Mouse (Mus musculus) gastrocnemius, postnatal 10 days (tissue): ENCODE data around the gene Srd5a2. TPM values are rescaled to one million over a fixed set of nuclear protein-coding genes. Genes with fewer than 3 reads are reported as not detected.
"Not testable (repeated sequence)": the region's sequence is repeated elsewhere in the genome, so short reads cannot be mapped to it uniquely, and the experiment has no call there.

ENCODE experiments used
- DNase-seq: peaks from one replicate; pipeline ENCODE4 v3.0.0; 2021; ENCODE audit warnings: mixed read lengths
- long read RNA-seq, 2 experiments: library from polyadenylated mRNA; stranded (forward); transcript quantifications; one replicate each; pipeline ENCODE4 v2.0.0; 2021
- total RNA-seq, 2 experiments: library from RNA; stranded (reverse); gene quantifications; 2 replicates each; pipeline ENCODE4 v1.2.3; 2021

The Srd5a2 gene
- total RNA-seq: not detected
- long read RNA-seq, experiment 1: 0 reads
- long read RNA-seq, experiment 2: 0 reads

GRCm38 (mm10) chr17:74047210-74048082, at the start of gene Srd5a2:
Gene Srd5a2, minus strand, starts transcription at chr17:74047916.
- DNase-seq: no peak

DNA sequence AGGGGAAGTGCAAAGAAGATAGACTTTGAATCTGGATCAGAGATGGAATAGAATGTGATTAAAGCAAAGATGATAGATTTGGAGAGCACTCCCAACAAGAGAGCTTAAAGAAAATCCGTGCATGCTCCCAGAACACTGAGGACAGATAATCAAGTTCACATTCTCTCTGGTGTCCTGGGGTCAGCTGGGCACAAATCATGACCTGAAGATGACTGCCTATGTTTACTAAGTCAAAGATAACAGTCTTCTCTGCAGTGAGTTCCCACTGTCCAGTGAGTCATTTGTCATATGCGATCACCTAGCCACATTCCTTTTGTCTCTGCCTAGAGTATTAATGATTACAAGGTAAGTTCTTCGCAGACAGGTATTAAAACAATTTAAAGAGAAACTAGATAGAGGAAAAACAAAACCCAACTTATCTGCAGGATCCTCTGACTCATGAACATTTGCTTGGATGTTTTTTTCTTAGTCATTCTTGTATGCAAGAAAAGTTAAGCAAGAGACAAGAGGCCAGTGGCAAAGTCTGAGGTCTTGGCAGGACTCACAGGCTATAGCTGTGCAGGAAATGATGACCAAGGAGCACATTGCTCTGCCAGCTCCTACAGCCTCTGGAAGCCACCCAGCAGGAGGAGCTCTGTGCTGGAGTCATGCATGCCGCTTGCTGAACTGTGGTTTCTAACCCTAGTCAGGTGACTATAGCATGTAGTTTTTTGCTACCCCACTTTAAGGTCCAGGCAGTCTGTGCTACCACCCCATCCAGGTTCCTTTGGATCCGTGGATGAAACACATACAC, 41.4 kb upstream of the Srd5a2 start:
- DNase-seq: no peak

DNA sequence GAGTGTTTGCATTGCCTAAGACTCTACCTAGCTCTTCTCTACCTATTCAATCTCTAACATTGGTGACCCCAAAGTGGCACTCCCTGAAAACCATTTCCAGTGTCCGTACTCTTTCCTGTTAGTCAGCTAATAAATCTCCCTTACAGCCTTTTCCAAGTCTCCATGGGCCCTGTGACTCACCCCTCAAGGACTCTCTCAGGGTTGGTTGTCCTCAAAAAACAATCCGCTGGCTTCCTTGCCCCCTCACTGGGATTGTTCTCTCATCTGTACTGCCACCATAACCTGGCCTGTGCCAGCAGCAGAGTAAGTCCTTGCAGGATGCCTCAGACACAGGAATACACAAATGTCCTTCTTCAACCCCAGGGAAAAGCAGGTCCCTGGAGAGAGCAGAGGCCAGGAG, 40.3 kb upstream of the Srd5a2 start:
- no peak for DNase-seq

DNA sequence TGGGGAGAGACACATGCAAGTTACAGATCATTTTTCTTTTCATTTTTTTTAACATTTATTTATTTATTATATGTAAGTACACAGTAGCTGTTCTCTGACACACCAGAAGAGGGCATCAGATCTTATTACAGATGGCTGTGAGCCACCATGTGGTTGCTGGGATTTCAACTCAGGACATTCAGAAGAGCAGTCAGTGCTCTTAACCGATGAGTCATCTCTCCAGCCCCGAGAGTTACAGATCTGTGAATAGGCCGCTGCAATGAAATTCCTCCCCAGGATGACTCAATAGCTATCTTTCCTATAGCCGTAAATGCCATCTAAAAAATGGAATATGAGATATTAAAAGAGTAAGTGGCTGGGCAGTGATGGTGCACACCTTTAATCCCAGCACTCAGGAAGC, 35.7 kb upstream of the Srd5a2 start:
- DNase-seq: no peak

- DNase-seq: no peak
These were observed 32.4 kb upstream of the Srd5a2 start for GRCm38 (mm10) chr17:74080076-74080615.

GRCm38 (mm10) chr17:74078776-74079495, 31.2 kb upstream of the Srd5a2 start:
- DNase-seq: no peak

GRCm38 (mm10) chr17:74073067-74073466, 25.4 kb upstream of the Srd5a2 start:
- DNase-seq: not testable (repeated sequence)

DNA sequence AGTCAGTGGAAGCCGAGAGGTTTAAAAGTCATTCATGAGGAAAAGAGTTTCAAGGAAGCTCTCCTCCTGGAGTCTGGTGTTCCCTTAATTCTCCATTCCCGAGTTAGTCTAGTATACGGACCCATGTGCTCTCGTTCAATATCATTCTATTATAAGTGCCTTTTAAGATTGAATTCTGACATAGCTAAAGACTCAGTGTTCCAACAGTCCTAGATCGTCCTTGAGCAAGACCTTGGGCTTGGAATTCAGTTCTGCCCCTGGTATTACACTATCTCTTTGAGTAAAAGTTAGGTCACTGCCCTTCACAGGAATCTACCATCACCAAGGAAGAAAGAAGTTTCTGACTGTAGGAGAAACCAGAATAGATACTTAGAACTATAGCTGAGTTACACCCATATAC, 15.0 kb upstream of the Srd5a2 start:
- DNase-seq: not testable (repeated sequence)

- no peak for DNase-seq
These were observed 607 bp upstream of the Srd5a2 start for GRCm38 (mm10) chr17:74048229-74048816.

DNA sequence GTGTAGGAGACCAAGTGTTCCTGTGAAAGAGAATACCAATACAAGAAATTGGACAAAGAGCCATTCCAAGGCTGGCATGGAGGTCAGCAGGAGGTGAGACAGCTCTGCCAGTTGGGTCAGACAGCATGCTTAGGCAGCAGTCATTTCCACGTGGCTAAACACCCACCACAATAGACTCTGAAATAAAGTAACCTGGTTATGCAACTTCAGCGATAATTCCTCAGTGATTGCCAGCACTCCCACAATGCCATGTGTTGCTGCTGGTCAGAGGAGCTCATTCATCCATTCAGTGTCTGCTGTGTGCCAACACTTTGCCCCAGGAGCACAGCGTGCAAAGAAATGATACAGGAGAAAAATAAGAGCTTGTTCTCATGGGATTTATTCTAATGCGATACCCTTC, 4.0 kb downstream of the Srd5a2 start:
- no peak for DNase-seq

GRCm38 (mm10) chr17:74020526-74021203, 27.1 kb downstream of the Srd5a2 start:
- DNase-seq: peak; percentile 84

DNA sequence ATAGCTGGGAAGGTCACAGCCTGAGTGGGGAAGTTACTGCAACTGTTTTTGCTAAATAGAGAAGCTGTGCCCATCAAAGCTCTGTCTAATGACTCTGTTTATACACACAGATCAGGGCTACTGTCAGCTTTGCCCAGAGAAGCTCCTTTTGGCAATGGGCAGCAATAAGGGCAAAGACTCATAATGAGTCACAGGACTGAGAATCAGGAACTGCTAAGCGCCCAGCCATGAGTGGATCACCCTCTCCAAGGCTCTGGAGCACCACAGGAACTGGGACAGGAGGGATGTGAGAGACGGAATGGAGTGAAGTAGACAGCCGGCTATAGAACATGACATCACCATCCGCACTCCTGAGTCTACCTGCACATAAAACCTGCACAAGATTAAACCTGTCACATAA, 29.4 kb downstream of the Srd5a2 start:
- DNase-seq: no peak

DNA sequence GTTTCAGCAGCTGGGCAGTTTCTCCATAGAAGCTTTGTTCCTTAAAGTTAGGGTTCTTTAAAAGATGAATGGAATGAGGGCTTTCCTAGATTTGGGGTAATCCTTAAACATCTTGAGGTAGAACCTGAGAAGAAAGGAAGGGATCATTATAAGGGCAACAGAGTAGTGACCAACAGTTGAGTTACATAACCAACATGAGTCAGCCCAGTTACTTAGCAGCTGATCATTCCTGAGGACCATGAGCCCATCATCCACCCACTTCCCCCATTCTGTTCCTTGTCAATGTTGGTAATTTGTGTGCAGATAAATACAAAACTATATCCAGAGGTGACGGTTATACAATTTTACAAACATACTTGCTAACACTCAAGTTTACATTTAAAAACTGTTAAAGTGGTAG, 30.1 kb downstream of the Srd5a2 start:
- DNase-seq: no peak

GRCm38 (mm10) chr17:74015128-74015527, 32.6 kb downstream of the Srd5a2 start:
- no peak for DNase-seq

GRCm38 (mm10) chr17:74008680-74009079, 39.0 kb downstream of the Srd5a2 start:
- no peak for DNase-seq

DNA sequence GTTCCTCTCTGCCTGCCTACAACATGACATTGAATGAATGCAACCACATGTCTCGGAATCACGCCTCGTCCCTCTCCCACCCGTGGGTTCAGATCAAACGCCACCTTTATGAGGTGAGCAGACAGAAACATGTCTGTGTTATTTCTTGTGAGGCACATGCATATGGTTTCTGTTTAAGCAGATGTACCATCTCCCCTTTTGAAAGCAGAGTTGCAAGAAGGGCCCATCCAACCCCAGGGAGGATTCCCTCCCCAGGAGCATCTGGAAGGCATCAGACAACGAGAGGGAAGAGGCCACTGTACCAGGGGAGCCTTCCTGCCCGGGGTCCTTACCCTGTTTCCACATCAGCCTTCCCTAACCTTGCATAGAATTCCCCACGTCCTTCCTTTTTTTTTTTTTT, 40.7 kb downstream of the Srd5a2 start:
- DNase-seq: no peak

GRCm38 (mm10) chr17:74002396-74002795, 45.3 kb downstream of the Srd5a2 start:
- DNase-seq: no peak

DNA sequence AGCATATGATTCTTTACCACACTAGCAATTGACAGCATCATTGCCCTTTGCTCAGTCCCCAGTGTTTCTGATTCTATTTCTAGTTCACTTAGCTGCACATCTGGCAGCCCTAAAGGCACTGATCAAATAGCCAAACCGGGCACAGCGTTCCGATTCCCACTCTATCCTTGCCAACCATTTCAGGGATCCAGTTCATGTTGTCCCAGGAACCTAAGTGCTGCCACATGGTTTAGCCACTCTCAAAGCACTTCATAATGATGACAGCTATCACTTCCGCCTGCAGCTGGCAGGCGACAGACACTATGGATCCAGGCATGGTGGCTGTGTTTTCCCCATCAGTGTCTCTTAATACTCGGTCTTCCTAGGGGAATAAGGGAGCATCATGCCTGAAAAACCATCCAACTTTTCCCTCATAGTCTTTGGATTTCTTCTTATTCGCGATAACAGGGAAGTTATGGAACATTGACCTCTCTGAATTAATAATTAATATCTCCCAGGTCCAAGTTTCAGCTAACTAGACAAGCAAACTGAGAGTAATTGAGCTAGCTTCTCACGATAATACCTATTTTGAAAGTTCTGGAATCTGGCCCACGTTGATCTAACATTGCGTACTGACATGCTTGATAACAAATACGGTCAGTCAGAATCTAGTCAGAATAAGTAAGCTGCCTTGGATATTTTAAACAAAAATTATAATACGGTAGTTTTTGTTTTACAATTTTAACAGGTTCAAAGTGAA, 51.6 kb downstream of the Srd5a2 start:
- no peak for DNase-seq

DNA sequence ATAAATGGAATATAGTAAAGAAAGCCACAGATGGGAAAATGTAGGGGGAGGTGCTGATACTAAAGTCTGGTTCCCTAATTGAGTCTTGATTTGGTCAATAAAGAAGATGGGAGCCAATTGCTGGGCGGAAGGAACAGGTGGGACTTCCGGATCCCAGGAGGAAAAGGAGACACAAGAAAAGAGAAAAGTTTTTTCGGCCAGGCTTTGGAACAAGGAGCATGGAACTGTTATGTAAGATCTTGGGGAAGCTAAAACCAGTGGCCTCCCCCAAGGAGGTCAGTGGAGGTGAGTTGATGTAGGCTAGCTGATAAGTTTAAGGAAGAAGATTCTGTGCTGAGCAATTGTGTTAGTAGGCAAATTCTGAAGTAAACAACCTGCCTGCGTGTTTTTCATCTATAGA, 56.5 kb downstream of the Srd5a2 start:
- no peak for DNase-seq

DNA sequence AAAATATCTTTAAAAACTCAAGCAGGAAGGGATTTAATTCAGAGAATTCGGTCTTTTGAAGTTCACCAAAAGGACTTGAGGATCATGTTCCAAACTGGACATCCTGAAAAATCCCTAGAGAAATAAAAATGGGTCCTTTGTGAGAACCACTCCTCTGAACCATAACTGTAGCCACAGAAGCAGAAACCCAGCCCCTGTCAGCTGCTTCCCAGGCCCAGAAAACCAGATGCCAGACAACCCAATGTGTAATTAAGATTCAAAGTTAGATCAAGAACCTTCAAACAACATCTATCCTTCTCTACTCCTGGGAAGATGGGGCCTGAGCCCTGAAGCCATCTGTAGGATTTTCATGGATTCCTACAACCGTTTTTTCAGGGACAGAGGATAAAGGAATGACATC, 61.1 kb downstream of the Srd5a2 start:
- no peak for DNase-seq

GRCm38 (mm10) chr17:73985936-73986335, 61.8 kb downstream of the Srd5a2 start:
- no peak for DNase-seq
